Mouse (Mus musculus) midbrain, embryonic 12.5 days (tissue): Measurements from ENCODE around the gene Akr1cl. TPM values are rescaled to one million over a fixed set of nuclear protein-coding genes. Genes with fewer than 3 reads are reported as not detected.

Source experiments
- ATAC-seq: fragments of 200-750 bp; cut with Nextera tagmentation; 2 replicates; pipeline ENCODE4 v1.8.0; 2017; ENCODE audit warnings: low read depth, moderate TSS enrichment, moderate library complexity; ENCODE audit not compliant: low FRiP score
- H3K27ac ChIP-seq: fragments of 300-500 bp; sonication (generic); replicated peaks from 2 replicates; pipeline ENCODE4 v1.5.1; 2016; ENCODE audit warnings: mild to moderate bottlenecking
- H3K27me3 ChIP-seq: fragments of 300-500 bp; sonication (generic); 2 replicates; pipeline ENCODE4 v1.6.1; 2016; ENCODE audit warnings: mild to moderate bottlenecking
- H3K36me3 ChIP-seq: fragments of 300-500 bp; sonication (generic); 2 replicates; pipeline ENCODE4 v1.6.1; 2016
- H3K4me1 ChIP-seq: fragments of 300-500 bp; sonication (generic); 2 replicates; pipeline ENCODE4 v1.6.1; 2016
- H3K4me2 ChIP-seq: fragments of 300-500 bp; sonication (generic); replicated peaks from 2 replicates; pipeline ENCODE4 v1.6.1; 2016; ENCODE audit warnings: mild to moderate bottlenecking, moderate library complexity
- H3K4me3 ChIP-seq: fragments of 300-500 bp; sonication (generic); 2 replicates; pipeline ENCODE4 v1.5.1; 2016; ENCODE audit warnings: mild to moderate bottlenecking
- H3K9ac ChIP-seq: fragments of 300-500 bp; sonication (generic); replicated peaks from 2 replicates; pipeline ENCODE4 v1.6.1; 2016; ENCODE audit warnings: mild to moderate bottlenecking, moderate library complexity
- H3K9me3 ChIP-seq: fragments of 300-500 bp; sonication (generic); 2 replicates; pipeline ENCODE4 v1.6.1; 2016; ENCODE audit warnings: mild to moderate bottlenecking
- WGBS: fragments of 180-500 bp; shearing (Covaris S2); methylation state at CpG from one replicate; pipeline ENCODE4 v1.1.7; 2016; 5-methylcytosine and 5-hydroxymethylcytosine counted together
- polyA plus RNA-seq: library from polyadenylated mRNA; unstranded; fragments of >200 nt; fragmentation: Nextera tagmentation; extraction: Ambion mirVana; gene quantifications from 2 replicates; pipeline ENCODE4 v1.2.1, GENCODE M21; 2016

Akr1cl gene
- polyA plus RNA-seq, 1 experiment from 2014 or later = 0.20 TPM

DNA sequence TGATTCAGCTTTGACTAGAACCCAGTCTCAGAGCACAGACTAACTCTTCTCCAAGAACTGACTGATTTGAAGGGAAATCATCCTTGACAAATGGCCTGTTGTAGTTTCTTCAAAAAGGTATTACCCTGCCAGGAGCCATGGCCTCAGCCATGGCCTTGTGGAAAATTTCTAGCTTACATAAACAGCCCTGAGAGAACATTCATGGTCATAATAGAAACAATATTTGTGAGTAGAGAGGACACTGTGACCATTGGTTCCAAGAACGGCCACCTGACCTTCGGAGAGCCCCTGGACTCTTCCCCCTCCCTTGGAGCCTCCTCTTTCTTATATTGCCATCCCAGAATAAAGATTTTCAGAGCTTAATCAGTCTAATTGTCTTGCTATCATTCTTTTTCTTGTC, 10.9 kb upstream of the Akr1cl start:
- no peaks in the 10 kb centered on the region for H3K36me3 ChIP-seq
- no peak for ATAC-seq
- no peak overlapping the region for H3K4me3 ChIP-seq
- no peak overlapping the region for H3K27ac ChIP-seq
- H3K9ac ChIP-seq = no peak overlapping the region
- H3K27me3 ChIP-seq = no peaks in the 10 kb centered on the region
- H3K4me1 ChIP-seq = no peaks in the 10 kb centered on the region
- H3K4me2 ChIP-seq = no peak overlapping the region
- 91% methylated on average over 2 of the region's 2 CpGs for WGBS
- no peaks in the 10 kb centered on the region for H3K9me3 ChIP-seq

DNA sequence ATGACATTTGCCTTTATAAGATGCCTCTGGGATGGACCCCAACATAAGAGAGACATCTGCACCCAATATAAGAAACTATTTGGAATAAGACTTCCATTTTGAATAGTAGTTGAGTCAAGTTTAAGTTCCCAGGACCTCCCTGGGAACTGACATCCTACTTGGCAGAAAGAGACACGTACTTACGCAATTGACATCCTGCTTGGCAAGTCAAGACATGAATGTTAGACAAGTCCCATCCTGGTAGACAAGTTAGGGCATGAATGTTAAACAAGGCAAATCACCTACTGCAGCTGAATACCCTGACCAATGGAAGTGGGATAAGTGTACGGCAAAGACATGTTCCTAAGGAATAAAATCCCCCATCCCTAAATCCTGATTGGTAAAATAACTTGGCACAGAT, 9.3 kb upstream of the Akr1cl start:
- Histone ChIP-seq H3K27ac (no peak overlapping the region), H3K4me2 (no peak overlapping the region), H3K27me3 (no peaks in the 10 kb centered on the region), H3K9me3 (no peaks in the 10 kb centered on the region), H3K9ac (no peak overlapping the region), H3K4me3 (no peak overlapping the region), H3K4me1 (no peaks in the 10 kb centered on the region), H3K36me3 (no peaks in the 10 kb centered on the region)
- no peak for ATAC-seq
- 92% methylated on average over 3 of the region's 3 CpGs for WGBS

DNA sequence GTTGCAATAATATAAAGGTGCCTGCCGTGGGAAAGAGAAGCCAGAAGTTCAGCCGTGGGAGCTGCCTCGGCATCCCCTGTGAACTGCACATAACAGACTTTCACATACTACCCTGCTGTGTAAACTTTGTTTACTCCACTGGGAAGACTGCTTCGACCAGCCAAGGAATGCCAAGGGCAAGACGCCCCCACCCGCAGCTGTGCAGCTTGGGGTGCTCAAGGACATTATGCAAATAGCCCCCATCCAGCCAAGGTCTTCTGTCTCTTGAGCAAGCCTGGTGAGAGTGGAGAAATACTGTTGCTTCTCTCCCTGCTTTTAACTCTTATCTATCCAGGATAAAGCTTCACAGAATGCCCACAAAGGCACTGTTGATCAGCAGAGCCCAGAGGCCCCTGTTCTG, 8.2 kb upstream of the Akr1cl start:
- no peak overlapping the region for H3K4me2 ChIP-seq
- no peaks in the 10 kb centered on the region for H3K36me3 ChIP-seq
- 84% methylated on average over 6 of the region's 6 CpGs for WGBS
- H3K9me3 ChIP-seq = no peaks in the 10 kb centered on the region
- H3K9ac ChIP-seq = no peak overlapping the region
- H3K4me3 ChIP-seq = no peak overlapping the region
- H3K27me3 ChIP-seq = no peaks in the 10 kb centered on the region
- no peak overlapping the region for H3K27ac ChIP-seq
- H3K4me1 ChIP-seq = no peaks in the 10 kb centered on the region
- ATAC-seq = no peak

DNA sequence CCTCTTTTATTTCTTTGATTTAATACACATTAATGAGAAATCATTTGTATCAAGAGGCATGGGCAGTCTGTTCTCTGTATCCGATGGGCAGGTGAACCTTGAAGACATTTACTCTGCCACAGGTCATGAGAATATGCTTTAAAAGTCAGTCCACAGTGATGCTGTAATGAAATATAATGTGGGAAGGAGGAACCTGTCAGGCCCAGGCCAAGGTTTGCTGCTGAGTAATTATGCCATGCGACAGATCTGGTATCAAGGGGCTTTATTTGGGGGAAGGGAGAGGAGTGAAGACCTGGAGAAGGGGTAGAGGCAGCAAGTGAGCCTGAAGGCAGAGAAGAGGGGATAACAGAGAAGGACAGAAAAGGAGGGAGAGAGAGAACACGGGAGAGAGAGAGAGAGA, 7.1 kb upstream of the Akr1cl start:
- Histone ChIP-seq H3K4me2 (no peak overlapping the region), H3K4me3 (no peak overlapping the region), H3K9ac (no peak overlapping the region), H3K27ac (no peak overlapping the region), H3K27me3 (no peaks in the 10 kb centered on the region), H3K36me3 (no peaks in the 10 kb centered on the region), H3K9me3 (no peaks in the 10 kb centered on the region), H3K4me1 (no peaks in the 10 kb centered on the region)
- ATAC-seq = no peak
- WGBS = 81% methylated on average over 3 of the region's 3 CpGs

DNA sequence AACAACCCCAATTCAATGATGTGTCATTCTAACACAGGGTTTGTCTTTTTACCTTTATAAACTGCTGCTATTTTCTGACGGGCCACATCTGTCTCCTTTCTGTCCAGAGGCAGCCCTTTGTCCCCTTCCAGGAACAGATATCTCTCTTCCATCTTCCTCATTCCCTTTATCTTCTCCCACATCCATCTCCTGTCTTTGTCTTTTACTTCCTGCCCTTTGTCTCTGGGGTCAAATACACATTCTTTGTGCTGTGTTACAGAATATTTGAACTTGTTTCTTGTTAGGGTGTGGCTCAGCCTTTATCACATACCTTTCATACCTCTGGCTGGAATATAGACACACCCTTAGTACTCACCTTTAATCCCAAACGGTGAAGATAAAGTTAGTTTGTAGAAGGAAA, 5.0 kb upstream of the Akr1cl start:
- 89% methylated on average over 2 of the region's 2 CpGs for WGBS
- H3K9me3 ChIP-seq = no peaks in the 10 kb centered on the region
- no peak overlapping the region for H3K4me2 ChIP-seq
- no peaks in the 10 kb centered on the region for H3K36me3 ChIP-seq
- no peak overlapping the region for H3K4me3 ChIP-seq
- no peaks in the 10 kb centered on the region for H3K4me1 ChIP-seq
- no peak overlapping the region for H3K9ac ChIP-seq
- no peak overlapping the region for H3K27ac ChIP-seq
- no peak for ATAC-seq
- H3K27me3 ChIP-seq = no peaks in the 10 kb centered on the region

DNA sequence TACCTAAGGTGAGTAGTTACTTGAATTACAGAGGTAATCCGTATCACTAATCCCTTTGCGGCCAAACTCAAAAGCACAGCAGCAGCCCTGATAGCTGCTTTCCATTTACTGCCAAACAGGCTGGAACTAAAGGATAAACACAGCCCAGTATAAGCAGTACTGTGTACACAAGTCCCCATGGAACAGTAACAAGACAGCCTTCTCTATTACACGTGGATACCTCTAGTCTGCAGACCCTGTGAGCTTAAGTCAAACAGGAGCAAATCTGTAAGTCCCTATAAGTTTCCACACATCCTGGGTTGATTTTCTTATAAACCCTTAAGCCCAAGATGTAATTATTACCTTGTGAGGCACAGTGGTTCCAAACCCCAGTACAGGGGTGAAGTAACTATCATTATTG, 3.0 kb upstream of the Akr1cl start:
- H3K4me1 ChIP-seq = no peaks in the 10 kb centered on the region
- H3K9me3 ChIP-seq = no peaks in the 10 kb centered on the region
- H3K4me3 ChIP-seq = no peak overlapping the region
- H3K9ac ChIP-seq = no peak overlapping the region
- no peak for ATAC-seq
- no peak overlapping the region for H3K4me2 ChIP-seq
- no peaks in the 10 kb centered on the region for H3K36me3 ChIP-seq
- H3K27me3 ChIP-seq = no peaks in the 10 kb centered on the region
- H3K27ac ChIP-seq = no peak overlapping the region
- 19% methylated on average over 3 of the region's 3 CpGs for WGBS

DNA sequence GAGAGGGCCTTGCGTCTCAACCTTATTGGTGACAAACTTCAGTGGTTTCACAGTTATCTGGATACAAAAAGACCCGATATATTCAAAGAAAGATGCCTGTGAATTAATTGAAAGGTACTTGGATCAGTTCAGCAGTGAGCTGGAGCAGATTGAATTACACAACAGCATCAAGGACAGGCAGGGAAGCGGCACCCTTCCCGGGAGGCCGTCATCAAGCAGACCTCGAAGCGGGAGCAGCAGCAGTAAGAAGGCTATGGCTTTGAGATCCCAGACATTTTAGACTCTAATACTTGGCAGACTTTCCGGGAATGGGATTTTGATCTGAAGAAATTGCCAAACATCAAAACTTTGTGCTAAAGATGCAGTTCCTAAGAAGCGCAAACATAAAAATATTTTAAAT, 4.4 kb downstream of the Akr1cl start:
- Histone ChIP-seq H3K9me3 (no peaks in the 10 kb centered on the region), H3K36me3 (no peaks in the 10 kb centered on the region), H3K9ac (no peak overlapping the region), H3K4me2 (no peak overlapping the region), H3K27ac (no peak overlapping the region), H3K4me3 (no peak overlapping the region), H3K4me1 (no peaks in the 10 kb centered on the region), H3K27me3 (no peaks in the 10 kb centered on the region)
- ATAC-seq = no peak
- 74% methylated on average over 9 of the region's 9 CpGs for WGBS

DNA sequence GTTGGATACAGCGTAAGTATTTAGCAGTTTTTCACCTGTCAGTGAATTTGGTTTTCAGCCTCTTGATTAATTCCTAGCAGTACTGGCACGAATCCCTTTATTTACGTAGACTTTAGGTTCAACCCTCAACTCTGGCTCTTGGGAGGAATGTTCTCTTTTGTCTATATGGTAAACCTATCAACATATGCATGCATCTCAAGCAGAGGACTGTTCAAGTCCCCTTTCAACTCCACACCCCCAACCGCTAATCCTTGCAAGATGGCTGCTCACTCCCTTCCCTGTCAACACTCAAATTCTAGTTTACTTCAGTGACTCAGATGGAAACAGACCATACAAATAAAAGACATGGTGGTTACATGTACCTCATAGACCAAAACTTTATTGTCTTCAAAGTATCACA, 19.8 kb downstream of the Akr1cl start:
- H3K9me3 ChIP-seq = no peaks in the 10 kb centered on the region
- peaks cover 3% of the 10 kb centered on the region; the same call in 1 of the 2 replicates for H3K4me1 ChIP-seq
- no peak overlapping the region for H3K9ac ChIP-seq
- no peaks in the 10 kb centered on the region for H3K27me3 ChIP-seq
- 76% methylated on average over 4 of the region's 4 CpGs for WGBS
- no peak for ATAC-seq
- H3K4me3 ChIP-seq = no peak overlapping the region
- H3K27ac ChIP-seq = no peak overlapping the region
- no peaks in the 10 kb centered on the region for H3K36me3 ChIP-seq
- H3K4me2 ChIP-seq = no peak overlapping the region

DNA sequence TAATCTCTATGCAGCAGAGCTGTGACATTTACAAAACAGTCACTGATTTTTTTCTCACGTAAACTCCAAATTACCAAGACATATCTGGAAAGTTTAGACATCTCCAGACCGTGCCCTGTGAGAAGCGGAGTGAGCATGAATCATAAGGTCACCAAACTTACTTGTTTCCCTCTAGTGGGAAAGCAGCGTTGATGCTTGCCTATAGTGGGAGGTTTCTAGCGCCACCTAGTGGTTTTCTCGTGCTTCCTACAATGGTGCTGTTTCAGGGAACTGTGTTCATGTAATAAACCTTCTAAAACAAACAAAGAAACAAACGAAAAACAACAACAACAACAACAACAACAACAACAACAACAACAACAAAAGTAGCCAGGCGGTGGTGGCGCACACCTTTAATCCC, 22.4 kb downstream of the Akr1cl start:
- 15% methylated on average over 9 of the region's 9 CpGs for WGBS
- Histone ChIP-seq H3K4me1 (peaks cover 3% of the 10 kb centered on the region; the same call in 1 of the 2 replicates), H3K27ac (no peak overlapping the region), H3K4me2 (no peak overlapping the region), H3K27me3 (no peaks in the 10 kb centered on the region), H3K9ac (no peak overlapping the region), H3K4me3 (no peak overlapping the region), H3K9me3 (no peaks in the 10 kb centered on the region), H3K36me3 (no peaks in the 10 kb centered on the region)
- peak; percentile 71 for ATAC-seq

DNA sequence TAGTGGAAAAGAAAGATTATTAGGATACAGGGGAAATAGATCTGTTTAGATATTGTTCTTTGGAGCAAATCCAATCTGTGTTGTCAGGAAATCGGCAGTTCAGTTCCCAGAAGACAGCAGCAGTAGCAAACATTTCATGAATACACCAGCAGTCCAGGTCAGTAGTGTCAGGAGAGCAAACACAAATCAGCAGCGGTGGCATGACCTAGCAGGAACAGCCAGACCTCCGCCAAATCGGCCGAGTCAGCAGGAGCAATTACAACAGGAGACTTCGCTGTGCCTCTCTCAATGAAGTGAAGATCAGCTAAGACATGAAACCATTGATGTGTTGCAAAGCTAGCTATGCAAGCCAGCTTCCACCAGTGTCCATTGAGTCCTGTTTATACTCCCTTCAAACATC, 27.0 kb downstream of the Akr1cl start:
- Histone ChIP-seq H3K4me3 (no peak overlapping the region), H3K4me1 (peaks cover 3% of the 10 kb centered on the region; the same call in 1 of the 2 replicates), H3K27me3 (no peaks in the 10 kb centered on the region), H3K4me2 (no peak overlapping the region), H3K9ac (no peak overlapping the region), H3K9me3 (no peaks in the 10 kb centered on the region), H3K27ac (no peak overlapping the region), H3K36me3 (no peaks in the 10 kb centered on the region)
- WGBS = 90% methylated on average over 6 of the region's 6 CpGs
- ATAC-seq = no peak

DNA sequence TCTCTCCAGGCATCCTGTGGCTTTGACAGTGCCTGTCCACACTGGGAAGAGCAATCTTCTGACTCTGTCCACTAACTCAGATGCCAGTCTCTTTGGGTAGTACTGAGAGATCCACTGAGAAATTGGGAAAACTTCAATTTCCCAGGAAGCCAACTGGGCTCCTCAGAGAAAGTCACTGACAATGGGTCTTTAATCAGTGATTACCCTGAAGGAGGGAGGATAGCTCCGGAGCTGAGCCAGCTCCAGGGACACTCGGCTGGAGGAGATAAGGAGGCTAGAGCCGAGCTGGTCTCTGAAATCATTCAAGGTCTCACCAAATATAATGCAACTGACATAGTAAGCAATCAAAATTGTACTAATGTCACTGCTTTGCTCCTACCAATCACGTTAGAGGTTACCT, 28.0 kb downstream of the Akr1cl start:
- no peaks in the 10 kb centered on the region for H3K27me3 ChIP-seq
- H3K4me1 ChIP-seq = peaks cover 3% of the 10 kb centered on the region; the same call in 1 of the 2 replicates
- H3K4me2 ChIP-seq = no peak overlapping the region
- no peak overlapping the region for H3K9ac ChIP-seq
- H3K9me3 ChIP-seq = no peaks in the 10 kb centered on the region
- H3K36me3 ChIP-seq = no peaks in the 10 kb centered on the region
- no peak overlapping the region for H3K27ac ChIP-seq
- ATAC-seq = no peak
- WGBS = 83% methylated on average over 4 of the region's 4 CpGs
- H3K4me3 ChIP-seq = no peak overlapping the region

DNA sequence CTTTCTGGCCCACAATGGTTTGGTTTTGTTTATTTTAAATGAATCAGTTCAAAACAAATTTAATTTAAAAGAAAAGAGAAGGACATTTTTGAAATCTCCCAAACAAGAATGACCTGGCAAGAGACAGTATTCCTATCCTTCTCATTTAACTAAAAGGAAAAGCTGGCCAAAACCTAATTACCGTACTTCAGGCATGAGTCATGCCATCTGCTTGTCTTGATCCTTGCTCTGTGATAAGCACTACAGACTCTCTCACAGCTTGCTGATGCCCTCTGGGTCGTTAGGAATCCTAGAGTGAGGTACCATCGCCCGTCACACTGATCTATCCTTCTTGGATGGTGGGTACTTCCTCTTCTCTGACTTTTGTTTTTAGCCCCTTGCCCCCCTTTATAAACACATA, 39.4 kb downstream of the Akr1cl start:
- no peaks in the 10 kb centered on the region for H3K4me1 ChIP-seq
- H3K4me2 ChIP-seq = no peak overlapping the region
- WGBS = 87% methylated on average over 4 of the region's 4 CpGs
- no peaks in the 10 kb centered on the region for H3K9me3 ChIP-seq
- ATAC-seq = no peak
- H3K36me3 ChIP-seq = no peaks in the 10 kb centered on the region
- H3K27ac ChIP-seq = no peak overlapping the region
- H3K4me3 ChIP-seq = no peak overlapping the region
- H3K9ac ChIP-seq = no peak overlapping the region
- H3K27me3 ChIP-seq = no peaks in the 10 kb centered on the region

DNA sequence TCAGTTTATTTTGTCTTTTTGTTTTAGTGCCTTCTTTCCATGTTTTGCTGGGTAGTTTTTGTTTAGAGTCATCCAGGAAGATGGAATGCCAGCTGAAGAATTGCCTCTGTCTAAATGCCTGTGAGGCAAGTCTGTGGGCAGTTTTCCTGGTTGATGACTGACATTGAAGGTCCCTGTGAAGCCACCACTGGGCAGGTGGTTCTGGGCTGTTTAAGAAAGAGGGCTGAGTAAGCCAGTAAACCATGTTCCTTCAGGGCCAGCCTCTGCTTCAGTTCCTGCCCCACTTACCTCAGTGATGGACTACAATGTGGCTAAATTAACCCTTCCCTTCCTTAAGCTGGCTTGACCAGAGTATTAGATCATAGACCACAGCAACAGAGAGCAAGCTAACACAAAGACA, 44.4 kb downstream of the Akr1cl start:
- Histone ChIP-seq H3K9me3 (no peaks in the 10 kb centered on the region), H3K4me3 (no peak overlapping the region), H3K4me1 (no peaks in the 10 kb centered on the region), H3K27me3 (no peaks in the 10 kb centered on the region), H3K36me3 (no peaks in the 10 kb centered on the region), H3K4me2 (no peak overlapping the region), H3K27ac (no peak overlapping the region), H3K9ac (no peak overlapping the region)
- ATAC-seq = no peak
